In the genomic region with DNA sequence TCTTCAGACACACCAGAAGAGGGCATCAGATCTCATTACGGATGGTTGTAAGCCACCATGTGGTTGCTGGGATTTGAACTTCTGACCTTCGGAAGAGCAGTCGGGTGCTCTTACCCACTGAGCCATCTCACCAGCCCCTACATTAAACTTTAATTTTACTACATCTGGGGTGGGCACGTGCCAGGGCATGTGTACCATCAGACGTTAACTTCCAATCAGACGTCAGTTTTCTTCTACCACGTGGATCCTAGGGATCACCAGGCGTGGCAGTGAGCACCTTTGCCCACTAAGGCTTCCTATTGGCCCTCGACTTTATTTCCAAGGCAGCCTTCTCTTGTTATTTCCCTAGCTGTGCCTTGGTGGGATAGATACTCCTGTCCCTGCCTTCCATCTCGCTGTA, we compare ENCODE assay signal across 1 mouse cellular context. TPM values are rescaled to one million over a fixed set of nuclear protein-coding genes. Genes with fewer than 3 reads are reported as not detected.
"Had no signal": no experiment of that assay in that cellular context is flagged by ENCODE, and none has a peak within 500 bp of the region (broad histone marks: within the 10 kb centered on the region; RNA-seq: fewer than 3 reads in every experiment).

No protein-coding gene starts in this region.

RNA-seq across cellular contexts. Expression of a gene that starts 59.5 kb away (rescaled TPM):
- polyA plus RNA-seq: lung, embryonic 14.5 days had no signal
